Mouse (Mus musculus) thymus, adult 2 months (tissue): ENCODE results near the gene Slc12a8.

Experiments
- CTCF ChIP-seq: fragments of 200-500 bp; IDR thresholded peaks from 2 replicates; pipeline ENCODE4 v1.5.1; 2012; ENCODE audit warnings: mild to moderate bottlenecking, control low read depth, low read length, moderate library complexity, borderline replicate concordance; ENCODE audit not compliant: control insufficient read depth, poor library complexity, insufficient read depth; ENCODE audit errors: extremely low read depth
- POLR2A ChIP-seq: fragments of 200-500 bp; IDR thresholded peaks from 2 replicates; pipeline ENCODE4 v1.6.1; 2012; ENCODE audit warnings: mild to moderate bottlenecking, low read length, control low read depth, moderate library complexity; ENCODE audit not compliant: control insufficient read depth, poor library complexity, insufficient read depth; ENCODE audit errors: extremely low read depth

DNA sequence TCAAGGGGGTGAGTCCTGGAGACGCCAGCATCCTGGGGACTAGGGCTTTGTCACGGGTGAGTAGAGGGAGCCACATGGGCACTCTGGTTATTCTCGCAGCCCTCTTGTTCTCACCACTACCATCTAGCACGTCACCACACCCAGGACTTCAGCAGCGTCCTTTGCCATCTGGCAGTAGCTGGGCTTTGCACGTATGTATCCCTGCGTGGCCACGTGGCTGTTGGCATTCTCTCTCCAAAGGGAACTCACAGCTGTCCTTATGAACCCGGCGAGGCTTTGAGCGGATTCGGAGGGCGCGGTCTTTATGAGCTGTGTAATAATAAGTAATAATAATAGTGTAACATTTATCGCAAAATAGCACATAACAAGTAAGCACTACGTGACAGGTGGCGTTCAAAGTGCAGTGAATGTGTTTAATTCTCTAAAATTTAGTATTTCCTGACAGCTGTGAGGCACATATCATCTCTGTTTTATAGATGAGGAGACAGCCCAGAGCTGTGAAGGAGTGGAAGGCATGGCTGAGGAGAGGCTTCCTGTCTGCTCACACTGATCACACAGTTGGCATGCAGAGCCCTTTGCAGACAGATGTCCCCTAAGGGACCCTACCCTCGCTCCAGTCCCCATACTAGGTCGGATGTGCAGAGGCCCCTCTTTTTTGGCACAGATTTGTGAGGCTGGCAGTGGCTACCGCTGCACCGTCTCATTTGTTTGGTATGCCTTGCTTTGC, 20.5 kb downstream of the Slc12a8 start:
- TF ChIP-seq POLR2A (no peak), CTCF (no peak)
